28 mouse cellular contexts compared by ENCODE assay signal in the genomic region with DNA sequence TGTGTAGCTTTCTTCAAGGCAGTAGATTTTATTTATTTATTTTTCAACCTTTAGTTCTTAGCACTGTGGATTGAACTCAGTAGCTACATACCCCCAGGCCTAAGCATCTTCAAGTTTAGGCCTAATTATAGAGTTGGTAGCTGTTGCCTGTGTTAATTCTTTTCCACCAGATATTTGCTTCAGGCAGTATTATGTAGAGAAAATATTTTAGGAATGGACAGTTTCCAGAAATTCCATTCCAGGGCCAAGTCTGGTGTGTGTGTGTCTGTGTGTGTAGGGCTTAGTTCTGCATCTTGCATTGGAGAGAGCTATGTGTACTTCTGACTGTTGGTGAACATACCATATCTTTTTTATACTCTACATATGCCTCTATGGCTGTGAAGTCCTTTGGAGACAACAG. TPM values are rescaled to one million over a fixed set of nuclear protein-coding genes. Genes with fewer than 3 reads are reported as not detected.
DNase-seq lines count a peak whose midpoint lies in the region; ATAC-seq and TF ChIP-seq lines count a peak whose summit lies in the region.
"Had no signal": no experiment of that assay in that cellular context is flagged by ENCODE, and none has a peak within 500 bp of the region (broad histone marks: within the 10 kb centered on the region; RNA-seq: fewer than 3 reads in every experiment).

No protein-coding gene starts in this region.

- no peak for TF ChIP-seq EP300 in stomach, postnatal 0 days (optimal IDR thresholded peaks at IDR 0.05)

- no peak overlapping the region for H3K4me2 ChIP-seq in embryonic facial prominence, embryonic 14.5 days (ENCODE audit: low read depth, low read length)
- H3K4me2 ChIP-seq in stomach, embryonic 15.5 days, result no peak overlapping the region
- no peak overlapping the region for H3K4me2 ChIP-seq in stomach, postnatal 0 days (replicated peaks; ENCODE audit: low read depth)
- no peak overlapping the region for H3K4me2 ChIP-seq in liver, embryonic 11.5 days
- H3K4me2 ChIP-seq: heart, embryonic 11.5 days; liver, embryonic 12.5 days; midbrain, embryonic 15.5 days; neural tube, embryonic 15.5 days had no signal

- H3K9me3 ChIP-seq in embryonic facial prominence, embryonic 14.5 days (ENCODE audit: control insufficient read depth, low read length), result no peaks in the 10 kb centered on the region
- H3K9me3 ChIP-seq in embryonic facial prominence, embryonic 10.5 days, result no peaks in the 10 kb centered on the region
- no peaks in the 10 kb centered on the region for H3K9me3 ChIP-seq in stomach, embryonic 15.5 days
- no peaks in the 10 kb centered on the region for H3K9me3 ChIP-seq in stomach, postnatal 0 days (ENCODE audit: control insufficient read depth, low read length)
- no peaks in the 10 kb centered on the region for H3K9me3 ChIP-seq in liver, embryonic 11.5 days (ENCODE audit: control insufficient read depth, low read length)
- H3K9me3 ChIP-seq: forebrain, embryonic 10.5 days; liver, embryonic 12.5 days; midbrain, embryonic 15.5 days; neural tube, embryonic 15.5 days had no signal

- peaks cover 8% of the 10 kb centered on the region; the same call in 1 of the 2 replicates for H3K4me1 ChIP-seq in embryonic facial prominence, embryonic 14.5 days (ENCODE audit: control insufficient read depth, insufficient read depth, low read length)
- H3K4me1 ChIP-seq in embryonic facial prominence, embryonic 10.5 days, result peaks cover 23% of the 10 kb centered on the region
- 0 out of 2 replicates have a peak, but pooled peaks cover 8% of the 10 kb centered on the region for H3K4me1 ChIP-seq in stomach, embryonic 15.5 days
- no peaks in the 10 kb centered on the region for H3K4me1 ChIP-seq in stomach, postnatal 0 days (replicated peaks; ENCODE audit: control insufficient read depth, insufficient read depth)
- H3K4me1 ChIP-seq in liver, embryonic 11.5 days (replicated peaks; ENCODE audit: control insufficient read depth, insufficient read depth, low read length), result peaks cover 5% of the 10 kb centered on the region; the same call in 1 of the 2 replicates

- no peak for TF ChIP-seq CTCF in stomach, postnatal 0 days (IDR thresholded peaks at IDR 0.05; ENCODE audit: low read depth)

- H3K27ac ChIP-seq in embryonic facial prominence, embryonic 14.5 days (replicated peaks; ENCODE audit: low read depth, low read length), result 0 out of 2 replicates have a peak overlapping the region, but pooled peaks have one; percentile 28
- no peak overlapping the region for H3K27ac ChIP-seq in embryonic facial prominence, embryonic 10.5 days (replicated peaks)
- H3K27ac ChIP-seq in stomach, embryonic 15.5 days, result 0 out of 2 replicates have a peak overlapping the region, but pooled peaks have one; percentile 54
- H3K27ac ChIP-seq in stomach, postnatal 0 days (replicated peaks), result no peak overlapping the region
- no peak overlapping the region for H3K27ac ChIP-seq in liver, embryonic 11.5 days (ENCODE audit: low read depth, low read length)
- H3K27ac ChIP-seq: forebrain, embryonic 10.5 days; liver, embryonic 12.5 days; midbrain, embryonic 15.5 days; neural tube, embryonic 15.5 days had no signal

- no peak overlapping the region for H3K9ac ChIP-seq in embryonic facial prominence, embryonic 14.5 days (ENCODE audit: low read depth, low read length)
- H3K9ac ChIP-seq in stomach, embryonic 15.5 days, result no peak overlapping the region
- H3K9ac ChIP-seq in stomach, postnatal 0 days (ENCODE audit: low read length), result no peak overlapping the region
- H3K9ac ChIP-seq in liver, embryonic 11.5 days (ENCODE audit: low read depth, low read length), result no peak overlapping the region
- H3K9ac ChIP-seq: forebrain, postnatal 0 days; liver, embryonic 12.5 days; midbrain, embryonic 15.5 days; neural tube, embryonic 15.5 days had no signal

- intact Hi-C loops in left cerebral cortex, postnatal 25 days (cut with DNase I), result no loop called here
- intact Hi-C loops in left cerebral cortex, postnatal 4 days (cut with DNase I), result loop anchor here (5.0 kb wide), 1 partner anchor 45 kb away; the partner anchor contains the start of gene Fam221a

- peak; percentile 20 for DNase-seq in embryonic facial prominence, embryonic 14.5 days (ENCODE audit: low spot score)
- DNase-seq in embryonic facial prominence, embryonic 10.5 days (ENCODE audit: low spot score), result no peak
- DNase-seq in left cerebral cortex, postnatal 25 days (ENCODE audit: low spot score in 2 of 2), result peak; percentile 12 to 24
- no peak for DNase-seq in left cerebral cortex, postnatal 4 days
- DNase-seq in stomach, postnatal 0 days (ENCODE audit: low spot score), result no peak
- no peak for DNase-seq in liver, embryonic 11.5 days (ENCODE audit: low spot score)
- DNase-seq: adrenal gland, postnatal 36 days; cerebellum, adult 11 months; cerebellum, adult 9-11 months; forebrain, postnatal 0 days; gastrocnemius, postnatal 36 days; kidney, adult 9 months; kidney, postnatal 14 days; lung, adult 18-20 months; lung, postnatal 4 days; right cerebral cortex, adult 18-20 months; right cerebral cortex, postnatal 4 days; thymus, adult 18-20 months; thymus, postnatal 36 days had no signal

- H3K36me3 ChIP-seq in embryonic facial prominence, embryonic 14.5 days (ENCODE audit: control insufficient read depth, insufficient read depth, low read length), result no peaks in the 10 kb centered on the region
- no peaks in the 10 kb centered on the region for H3K36me3 ChIP-seq in embryonic facial prominence, embryonic 10.5 days (replicated peaks)
- H3K36me3 ChIP-seq in stomach, embryonic 15.5 days, result no peaks in the 10 kb centered on the region
- H3K36me3 ChIP-seq in stomach, postnatal 0 days (ENCODE audit: control insufficient read depth, insufficient read depth, low read length), result no peaks in the 10 kb centered on the region
- H3K36me3 ChIP-seq in liver, embryonic 11.5 days (ENCODE audit: control insufficient read depth, insufficient read depth, low read length), result no peaks in the 10 kb centered on the region
- H3K36me3 ChIP-seq: forebrain, embryonic 10.5 days; liver, embryonic 12.5 days; midbrain, embryonic 15.5 days; neural tube, embryonic 15.5 days had no signal

- no peak overlapping the region for H3K4me3 ChIP-seq in embryonic facial prominence, embryonic 14.5 days (ENCODE audit: low read depth, low read length)
- no peak overlapping the region for H3K4me3 ChIP-seq in embryonic facial prominence, embryonic 10.5 days
- no peak overlapping the region for H3K4me3 ChIP-seq in stomach, embryonic 15.5 days (replicated peaks)
- no peak overlapping the region for H3K4me3 ChIP-seq in stomach, postnatal 0 days (ENCODE audit: low read depth, low read length)
- H3K4me3 ChIP-seq in liver, embryonic 11.5 days (ENCODE audit: low read depth, low read length), result no peak overlapping the region
- H3K4me3 ChIP-seq: forebrain, embryonic 10.5 days; liver, embryonic 12.5 days; midbrain, embryonic 15.5 days; myocyte; neural tube, embryonic 15.5 days had no signal

- no peaks in the 10 kb centered on the region for H3K27me3 ChIP-seq in embryonic facial prominence, embryonic 14.5 days (replicated peaks; ENCODE audit: control insufficient read depth, insufficient read depth, low read length)
- no peaks in the 10 kb centered on the region for H3K27me3 ChIP-seq in embryonic facial prominence, embryonic 10.5 days (replicated peaks; ENCODE audit: low read depth, poor library complexity, severe bottlenecking)
- H3K27me3 ChIP-seq in stomach, embryonic 15.5 days (replicated peaks), result no peaks in the 10 kb centered on the region
- no peaks in the 10 kb centered on the region for H3K27me3 ChIP-seq in stomach, postnatal 0 days (ENCODE audit: control insufficient read depth, insufficient read depth, low read length)
- H3K27me3 ChIP-seq in liver, embryonic 11.5 days (replicated peaks; ENCODE audit: control insufficient read depth, insufficient read depth, low read length), result no peaks in the 10 kb centered on the region
- H3K27me3 ChIP-seq: liver, embryonic 12.5 days; midbrain, embryonic 15.5 days; neural tube, embryonic 15.5 days; Patski had no signal

- ATAC-seq in embryonic facial prominence, embryonic 14.5 days (ENCODE audit: low read depth), result no peak
- no peak for ATAC-seq in stomach, embryonic 15.5 days (ENCODE audit: insufficient read depth, low FRiP score, low read depth)
- no peak for ATAC-seq in stomach, postnatal 0 days (ENCODE audit: low FRiP score, low TSS enrichment)
- ATAC-seq in liver, embryonic 11.5 days (replicated peaks; ENCODE audit: low FRiP score), result no peak
- ATAC-seq: forebrain, postnatal 0 days; liver, embryonic 12.5 days; midbrain, embryonic 15.5 days; Patski had no signal

RNA-seq across cellular contexts. Expression of gene Ccdc126, which starts 3.0 kb away (rescaled TPM):
- polyA plus RNA-seq in embryonic facial prominence, embryonic 14.5 days (2014; fragmentation: Nextera tagmentation; extraction: Ambion mirVana), result 10.9 and 12.5 TPM in 2 replicates
- polyA plus RNA-seq in embryonic facial prominence, embryonic 10.5 days (2016; fragmentation: Nextera tagmentation; extraction: Ambion mirVana), result 4.2 and 5.0 TPM in 2 replicates
- 10 to 100 TPM in 1 of 2 experiments, 1 to 10 TPM in 1; 9.8 to 10.1 TPM for total RNA-seq in left cerebral cortex, postnatal 25 days (2021)
- total RNA-seq in left cerebral cortex, postnatal 4 days (2021), result 1 to 10 TPM; 4.8 to 5.2 TPM
- 12.4 and 13.1 TPM in 2 replicates for polyA plus RNA-seq in stomach, embryonic 15.5 days (2015; fragmentation: Nextera tagmentation; extraction: Ambion mirVana)
- 7.4 and 8.4 TPM in 2 replicates for polyA plus RNA-seq in stomach, postnatal 0 days (2015; fragmentation: Nextera tagmentation; extraction: Ambion mirVana)
- 5.0 and 6.1 TPM in 2 replicates for polyA plus RNA-seq in liver, embryonic 11.5 days (2014; fragmentation: Nextera tagmentation; extraction: Ambion mirVana)

RNA-seq across cellular contexts. Expression of gene Fam221a, which starts 45.5 kb away (rescaled TPM):
- 7.2 and 10.2 TPM in 2 replicates for polyA plus RNA-seq in embryonic facial prominence, embryonic 14.5 days (2014; fragmentation: Nextera tagmentation; extraction: Ambion mirVana)
- polyA plus RNA-seq in embryonic facial prominence, embryonic 10.5 days (2016; fragmentation: Nextera tagmentation; extraction: Ambion mirVana), result 4.1 and 5.0 TPM in 2 replicates
- 1 to 10 TPM in 1 of 2 experiments, under 1 TPM in 1; 0.85 to 1.6 TPM for total RNA-seq in left cerebral cortex, postnatal 25 days (2021)
- 1 to 10 TPM; 2.4 to 2.9 TPM for total RNA-seq in left cerebral cortex, postnatal 4 days (2021)
- 7.8 TPM in 2 replicates for polyA plus RNA-seq in stomach, embryonic 15.5 days (2015; fragmentation: Nextera tagmentation; extraction: Ambion mirVana)
- polyA plus RNA-seq in stomach, postnatal 0 days (2015; fragmentation: Nextera tagmentation; extraction: Ambion mirVana), result 4.4 and 4.7 TPM in 2 replicates
- 3.4 and 3.8 TPM in 2 replicates for polyA plus RNA-seq in liver, embryonic 11.5 days (2014; fragmentation: Nextera tagmentation; extraction: Ambion mirVana)
- total RNA-seq: gastrocnemius, adult 18-20 months had no signal

RNA-seq across cellular contexts. Expression of gene Tra2a, which starts 58.2 kb away (rescaled TPM):
- polyA plus RNA-seq in embryonic facial prominence, embryonic 14.5 days (2014; fragmentation: Nextera tagmentation; extraction: Ambion mirVana), result 39.6 and 40.6 TPM in 2 replicates
- polyA plus RNA-seq in embryonic facial prominence, embryonic 10.5 days (2016; fragmentation: Nextera tagmentation; extraction: Ambion mirVana), result 123 and 132 TPM in 2 replicates
- 10 to 100 TPM; 74.1 to 80.5 TPM for total RNA-seq in left cerebral cortex, postnatal 25 days (2021)
- total RNA-seq in left cerebral cortex, postnatal 4 days (2021), result 10 to 100 TPM; 91.9 to 94.1 TPM
- 92.7 and 95.4 TPM in 2 replicates for polyA plus RNA-seq in stomach, embryonic 15.5 days (2015; fragmentation: Nextera tagmentation; extraction: Ambion mirVana)
- polyA plus RNA-seq in stomach, postnatal 0 days (2015; fragmentation: Nextera tagmentation; extraction: Ambion mirVana), result 34.6 and 35.4 TPM in 2 replicates
- 31.2 and 37.1 TPM in 2 replicates for polyA plus RNA-seq in liver, embryonic 11.5 days (2014; fragmentation: Nextera tagmentation; extraction: Ambion mirVana)

Comparison
In these comparisons a context has a peak if more than half of its experiments do, and no peak if none do; other contexts are left out.
1. DNase-seq: peak in embryonic facial prominence, embryonic 14.5 days (single experiment) and left cerebral cortex, postnatal 25 days (2 of 2); none in embryonic facial prominence, embryonic 10.5 days (single experiment), left cerebral cortex, postnatal 4 days (single experiment), stomach, postnatal 0 days (single experiment) and liver, embryonic 11.5 days (single experiment).
2. H3K27ac ChIP-seq: peak in embryonic facial prominence, embryonic 14.5 days (single experiment) and stomach, embryonic 15.5 days (single experiment); none in embryonic facial prominence, embryonic 10.5 days (single experiment), stomach, postnatal 0 days (single experiment) and liver, embryonic 11.5 days (single experiment).